Mouse (Mus musculus) midbrain, embryonic 12.5 days (tissue): ENCODE measurements around the gene Trim37. TPM values are rescaled to one million over a fixed set of nuclear protein-coding genes. Genes with fewer than 3 reads are reported as not detected.

Source experiments
- ATAC-seq: fragments of 200-750 bp; cut with Nextera tagmentation; 2 replicates; pipeline ENCODE4 v1.8.0; 2017; ENCODE audit warnings: low read depth, moderate TSS enrichment, moderate library complexity; ENCODE audit not compliant: low FRiP score
- H3K27ac ChIP-seq: fragments of 300-500 bp; sonication (generic); replicated peaks from 2 replicates; pipeline ENCODE4 v1.5.1; 2016; ENCODE audit warnings: mild to moderate bottlenecking
- H3K27me3 ChIP-seq: fragments of 300-500 bp; sonication (generic); 2 replicates; pipeline ENCODE4 v1.6.1; 2016; ENCODE audit warnings: mild to moderate bottlenecking
- H3K36me3 ChIP-seq: fragments of 300-500 bp; sonication (generic); 2 replicates; pipeline ENCODE4 v1.6.1; 2016
- H3K4me1 ChIP-seq: fragments of 300-500 bp; sonication (generic); 2 replicates; pipeline ENCODE4 v1.6.1; 2016
- H3K4me2 ChIP-seq: fragments of 300-500 bp; sonication (generic); replicated peaks from 2 replicates; pipeline ENCODE4 v1.6.1; 2016; ENCODE audit warnings: mild to moderate bottlenecking, moderate library complexity
- H3K4me3 ChIP-seq: fragments of 300-500 bp; sonication (generic); 2 replicates; pipeline ENCODE4 v1.5.1; 2016; ENCODE audit warnings: mild to moderate bottlenecking
- H3K9ac ChIP-seq: fragments of 300-500 bp; sonication (generic); replicated peaks from 2 replicates; pipeline ENCODE4 v1.6.1; 2016; ENCODE audit warnings: mild to moderate bottlenecking, moderate library complexity
- H3K9me3 ChIP-seq: fragments of 300-500 bp; sonication (generic); 2 replicates; pipeline ENCODE4 v1.6.1; 2016; ENCODE audit warnings: mild to moderate bottlenecking
- WGBS: fragments of 180-500 bp; shearing (Covaris S2); methylation state at CpG from one replicate; pipeline ENCODE4 v1.1.7; 2016; 5-methylcytosine and 5-hydroxymethylcytosine counted together
- polyA plus RNA-seq: library from polyadenylated mRNA; unstranded; fragments of >200 nt; fragmentation: Nextera tagmentation; extraction: Ambion mirVana; gene quantifications from 2 replicates; pipeline ENCODE4 v1.2.1, GENCODE M21; 2016

The Trim37 gene
- polyA plus RNA-seq: 95.3 and 106 TPM in 2 replicates

GRCm38 (mm10) chr11:87126824-87127816 lies at the start of gene Trim37:
Trim37 (plus strand) TSS chr11:87127077.
- Histone ChIP-seq H3K9me3 (no peaks in the 10 kb centered on the region), H3K4me1 (peaks cover 15% of the 10 kb centered on the region), H3K27me3 (no peaks in the 10 kb centered on the region), H3K4me3 (peak within 1 kb of the TSS; percentile 93), H3K4me2 (peak within 1 kb of the TSS; percentile 74), H3K9ac (peak within 1 kb of the TSS; percentile 90), H3K36me3 (peaks cover 32% of the 10 kb centered on the region), H3K27ac (peak within 1 kb of the TSS; percentile 97)
- under 1% methylated on average over 92 of the region's 105 CpGs for WGBS
- ATAC-seq: peak; percentile 93

- H3K9ac ChIP-seq: no peak overlapping the region
- no peak overlapping the region for H3K27ac ChIP-seq
- WGBS: 76% methylated on average over 1 of the region's 1 CpGs
- H3K27me3 ChIP-seq: no peaks in the 10 kb centered on the region
- H3K4me3 ChIP-seq: no peak overlapping the region
- H3K9me3 ChIP-seq: no peaks in the 10 kb centered on the region
- peaks cover 59% of the 10 kb centered on the region for H3K36me3 ChIP-seq
- H3K4me1 ChIP-seq: peaks cover 28% of the 10 kb centered on the region
- no peak overlapping the region for H3K4me2 ChIP-seq
- ATAC-seq: no peak
Measured at GRCm38 (mm10) chr11:87083712-87084111, 43.2 kb upstream of the Trim37 start.

GRCm38 (mm10) chr11:87085461-87085860 lies 41.4 kb upstream of the Trim37 start:
- no peaks in the 10 kb centered on the region for H3K9me3 ChIP-seq
- WGBS: 94% methylated on average over 13 of the region's 13 CpGs

GRCm38 (mm10) chr11:87086290-87086984 lies 40.4 kb upstream of the Trim37 start, which contains the start of gene Smg8:
Smg8 (minus strand) TSS chr11:87086774.
- Histone ChIP-seq H3K4me1 (peaks cover 28% of the 10 kb centered on the region), H3K27ac (peak within 1 kb of the TSS; percentile 60), H3K9ac (peak within 1 kb of the TSS; percentile 88), H3K9me3 (no peaks in the 10 kb centered on the region), H3K27me3 (no peaks in the 10 kb centered on the region), H3K4me2 (peak within 1 kb of the TSS; percentile 74), H3K4me3 (peak within 1 kb of the TSS; percentile 95), H3K36me3 (peaks cover 49% of the 10 kb centered on the region)
- WGBS: 1% methylated on average over 43 of the region's 43 CpGs
- ATAC-seq: peak; percentile 56; the same call in 1 of the 2 replicates

More at GRCm38 (mm10) chr11:87085461-87085860, 41.4 kb upstream of the Trim37 start:
- peaks cover 49% of the 10 kb centered on the region for H3K36me3 ChIP-seq
- H3K4me1 ChIP-seq: peaks cover 28% of the 10 kb centered on the region
- peak overlapping the region; percentile 74 for H3K4me2 ChIP-seq
- H3K9ac ChIP-seq: peak overlapping the region; percentile 88; the same call in 1 of the 2 replicates
- H3K27me3 ChIP-seq: no peaks in the 10 kb centered on the region
- no peak overlapping the region for H3K27ac ChIP-seq
- ATAC-seq: no peak
- H3K4me3 ChIP-seq: peak overlapping the region; percentile 95

- WGBS: 79% methylated on average over 2 of the region's 2 CpGs
- Histone ChIP-seq H3K4me2 (peak overlapping the region; percentile 74), H3K27ac (no peak overlapping the region), H3K27me3 (no peaks in the 10 kb centered on the region), H3K36me3 (peaks cover 49% of the 10 kb centered on the region), H3K4me1 (peaks cover 28% of the 10 kb centered on the region), H3K9ac (peak overlapping the region; percentile 88; the same call in 1 of the 2 replicates), H3K4me3 (peak overlapping the region; percentile 95), H3K9me3 (no peaks in the 10 kb centered on the region)
- no peak for ATAC-seq
Measured at GRCm38 (mm10) chr11:87087142-87087541, 39.7 kb upstream of the Trim37 start.

GRCm38 (mm10) chr11:87108409-87108754 lies 18.5 kb upstream of the Trim37 start, which contains the start of gene Prr11:
Prr11 (minus strand) TSS chr11:87108708.
- H3K4me1 ChIP-seq: peaks cover 26% of the 10 kb centered on the region
- no peaks in the 10 kb centered on the region for H3K27me3 ChIP-seq
- WGBS: under 1% methylated on average over 14 of the region's 14 CpGs
- no peak for ATAC-seq
- peaks cover 32% of the 10 kb centered on the region for H3K36me3 ChIP-seq
- H3K9me3 ChIP-seq: no peaks in the 10 kb centered on the region
- peak within 1 kb of the TSS; percentile 92 for H3K9ac ChIP-seq
- H3K27ac ChIP-seq: peak within 1 kb of the TSS; percentile 95
- peak within 1 kb of the TSS; percentile 98 for H3K4me3 ChIP-seq
- peak within 1 kb of the TSS; percentile 65 for H3K4me2 ChIP-seq

- WGBS: under 1% methylated on average over 40 of the region's 40 CpGs
- H3K27ac ChIP-seq: peak within 1 kb of the TSS; percentile 95
- H3K9me3 ChIP-seq: no peaks in the 10 kb centered on the region
- peaks cover 28% of the 10 kb centered on the region for H3K4me1 ChIP-seq
- peak within 1 kb of the TSS; percentile 92 for H3K9ac ChIP-seq
- H3K4me3 ChIP-seq: peak within 1 kb of the TSS; percentile 98
- peaks cover 34% of the 10 kb centered on the region for H3K36me3 ChIP-seq
- no peaks in the 10 kb centered on the region for H3K27me3 ChIP-seq
- ATAC-seq: peak; percentile 99
- H3K4me2 ChIP-seq: peak within 1 kb of the TSS; percentile 65
Measured at GRCm38 (mm10) chr11:87108755-87109518, 17.9 kb upstream of the Trim37 start, which contains the start of gene Ska2. Ska2 (plus strand) TSS chr11:87109234.

GRCm38 (mm10) chr11:87109519-87110171 lies 17.2 kb upstream of the Trim37 start:
- Histone ChIP-seq H3K9me3 (no peaks in the 10 kb centered on the region), H3K36me3 (peaks cover 32% of the 10 kb centered on the region), H3K9ac (peak overlapping the region; percentile 92), H3K4me2 (peak overlapping the region; percentile 65), H3K4me1 (peaks cover 28% of the 10 kb centered on the region), H3K27me3 (no peaks in the 10 kb centered on the region), H3K4me3 (peak overlapping the region; percentile 98), H3K27ac (peak overlapping the region; percentile 95)
- ATAC-seq: no peak
- WGBS: under 1% methylated on average over 42 of the region's 42 CpGs

GRCm38 (mm10) chr11:87110172-87110909 lies 16.5 kb upstream of the Trim37 start:
- peaks cover 32% of the 10 kb centered on the region for H3K36me3 ChIP-seq
- WGBS: 4% methylated on average over 9 of the region's 9 CpGs
- no peak for ATAC-seq
- no peaks in the 10 kb centered on the region for H3K9me3 ChIP-seq
- peaks cover 28% of the 10 kb centered on the region for H3K4me1 ChIP-seq
- H3K9ac ChIP-seq: peak overlapping the region; percentile 92
- H3K4me3 ChIP-seq: peak overlapping the region; percentile 98
- H3K4me2 ChIP-seq: peak overlapping the region; percentile 65
- peak overlapping the region; percentile 95 for H3K27ac ChIP-seq
- no peaks in the 10 kb centered on the region for H3K27me3 ChIP-seq

- Histone ChIP-seq H3K9me3 (no peaks in the 10 kb centered on the region), H3K27ac (no peak overlapping the region), H3K9ac (no peak overlapping the region), H3K4me2 (no peak overlapping the region), H3K27me3 (no peaks in the 10 kb centered on the region), H3K4me3 (no peak overlapping the region), H3K36me3 (peaks cover 65% of the 10 kb centered on the region), H3K4me1 (peaks cover 7% of the 10 kb centered on the region)
- WGBS: 86% methylated on average over 8 of the region's 8 CpGs
- ATAC-seq: no peak
Measured at GRCm38 (mm10) chr11:87121864-87122263, 5.0 kb upstream of the Trim37 start.
